Mouse (Mus musculus) layer of hippocampus, adult 6 months (tissue): Measurements from ENCODE around the gene Rabl3. TPM values are rescaled to one million over a fixed set of nuclear protein-coding genes. Genes with fewer than 3 reads are reported as not detected.

Experiments
- long read RNA-seq, 2 experiments: library from polyadenylated mRNA; unstranded; transcript quantifications; one replicate each; pipeline ENCODE4 v2.0.0; 2019 to 2020
- polyA plus RNA-seq: library from polyadenylated mRNA; unstranded; fragments of <200 nt; fragmentation: Nextera tagmentation; gene quantifications from 2 replicates; pipeline ENCODE4 v1.2.3, GENCODE M21; 2021

Gene Rabl3
- polyA plus RNA-seq: 7.2 and 8.7 TPM in 2 replicates
- long read RNA-seq, experiment 1, transcript Rabl3-201 (8 exons, 2,031 nt): major isoform, 22 of 26 reads
- long read RNA-seq, experiment 1, partial matches to known transcripts: 2 of 26 reads
- long read RNA-seq, experiment 1, other reads (novel, unspliced or antisense): 2 of 26 reads
- long read RNA-seq, experiment 2, transcript Rabl3-201 (8 exons, 2,031 nt): major isoform, 65 of 72 reads
- long read RNA-seq, experiment 2, partial matches to known transcripts: 1 of 72 reads
- long read RNA-seq, experiment 2, other reads (novel, unspliced or antisense): 3 of 72 reads

DNA sequence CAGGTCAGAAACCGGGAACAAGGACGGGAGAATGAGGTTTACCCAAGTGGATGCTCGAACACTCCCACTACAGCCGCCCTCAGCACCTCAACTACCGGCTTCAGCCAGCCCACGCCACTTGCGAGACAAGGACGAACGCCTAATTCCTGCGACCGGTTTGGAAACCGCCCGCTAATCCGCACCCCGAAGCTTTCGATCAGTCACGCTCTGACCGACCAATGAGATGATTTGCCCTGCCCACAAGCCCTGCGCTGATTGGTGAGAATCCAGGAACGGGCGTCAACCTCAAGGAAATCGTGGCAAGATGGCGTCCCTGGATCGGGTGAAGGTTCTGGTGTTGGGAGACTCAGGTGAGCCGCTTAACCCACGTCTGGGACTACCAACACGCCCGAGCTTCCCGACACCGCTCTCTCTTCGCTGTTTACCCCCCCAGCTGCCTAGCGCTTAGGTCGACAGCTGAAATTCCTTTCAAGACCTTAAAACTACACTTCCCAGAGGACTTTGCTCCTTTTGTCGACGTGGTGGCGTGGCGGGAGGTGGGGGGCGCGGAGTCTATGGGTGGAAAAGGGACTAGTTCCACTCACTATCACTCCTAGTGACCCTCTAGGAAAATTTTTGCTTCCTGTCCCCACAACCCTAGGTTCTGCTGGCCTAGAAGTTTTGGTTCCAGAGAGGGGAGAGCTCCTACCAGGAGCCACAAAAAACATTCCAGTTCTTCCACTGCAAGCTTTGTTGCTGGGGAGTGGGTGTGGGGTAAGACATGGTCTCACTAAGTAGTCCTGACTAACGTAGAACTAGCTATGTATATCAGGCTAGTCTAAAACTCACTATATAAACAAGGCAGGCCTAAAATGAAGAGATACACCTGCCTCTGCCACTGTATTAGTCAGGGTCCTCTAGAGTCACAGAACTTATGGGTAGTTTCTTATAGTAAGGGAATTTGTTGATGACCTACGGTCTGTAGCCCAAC, at the start of gene Rabl3, which contains the start of gene Gtf2e1:
TSS of gene Rabl3 (plus strand) at position 275 of the 970 bp plus-strand sequence.
TSS of gene Gtf2e1 (minus strand) at position 179 of the 970 bp plus-strand sequence.

GRCm38 (mm10) chr16:37579994-37580393, 40.3 kb downstream of the Rabl3 start, which contains the start of gene Hgd:
Gene Hgd, plus strand, starts transcription at chr16:37580153.

Other genes with a start within 250 kb of the Rabl3 start
- 16.8 and 18.3 TPM in 2 replicates for gene Stxbp5l, start 154.9 kb upstream of the Rabl3 start, polyA plus RNA-seq
- gene Gtf2e1, start 96 bp upstream of the Rabl3 start, polyA plus RNA-seq: 12.9 and 13.8 TPM in 2 replicates
- not detected in 2 replicates for gene Hgd, start 40.3 kb downstream of the Rabl3 start, polyA plus RNA-seq
- gene Ndufb4, start 114.6 kb downstream of the Rabl3 start, polyA plus RNA-seq: 232 and 253 TPM in 2 replicates
- gene Fstl1, start 237.0 kb downstream of the Rabl3 start, polyA plus RNA-seq: 27.9 and 29.3 TPM in 2 replicates